Mouse (Mus musculus) ES-Bruce4 (cell line): ENCODE results near the gene Fam83c.

Experiments
- CTCF ChIP-seq: IDR thresholded peaks from one replicate; pipeline ENCODE4 v1.8.1; 2011; ENCODE audit warnings: low read depth, low read length
- EP300 ChIP-seq: IDR thresholded peaks from 2 replicates; pipeline ENCODE4 v1.6.1; 2011; ENCODE audit warnings: low read depth, low read length; ENCODE audit not compliant: insufficient read depth

GRCm38 (mm10) chr2:155834732-155835131 lies at the start of gene Fam83c:
- TF ChIP-seq CTCF (no peak), EP300 (no peak)
